Mouse (Mus musculus): ENCODE results near the gene Pak7.
"Not testable (repeated sequence)": the region's sequence is repeated elsewhere in the genome, so short reads cannot be mapped to it uniquely, and the experiment has no call there.

- not testable (repeated sequence) for TF ChIP-seq CTCF (IDR thresholded peaks at IDR 0.05; ENCODE audit: borderline replicate concordance, control insufficient read depth, extremely low read depth, insufficient read depth, low read length, poor library complexity); POLR2A (IDR thresholded peaks at IDR 0.05; ENCODE audit: control insufficient read depth, extremely low read depth, insufficient read depth, low read length, poor library complexity)
Measured at GRCm38 (mm10) chr2:136241960-136242359, 145.8 kb downstream of the Pak7 start.

All from thymus, adult 2 months (tissue).